Mouse (Mus musculus) ES-CJ7 (cell line): ENCODE measurements around the gene Tubb5.
A peak's percentile ranks its signal among the peaks of the same experiment; 100 is the strongest.

Experiments
- DNase-seq: peaks from one replicate; pipeline ENCODE4 v3.0.0; 2011; ENCODE audit warnings: low read depth, low spot score

Gene Tubb5

GRCm38 (mm10) chr17:35838122-35838544 is at the start of gene Tubb5:
TSS of gene Tubb5 (minus strand) at chr17:35838306.
- peak; percentile 98 for DNase-seq

- DNase-seq = peak; percentile 84
These were observed 49.6 kb upstream of the Tubb5 start for GRCm38 (mm10) chr17:35887725-35888124.

- DNase-seq = no peak
These were observed 45.7 kb upstream of the Tubb5 start for GRCm38 (mm10) chr17:35883777-35884176.

GRCm38 (mm10) chr17:35882924-35883323 is 44.8 kb upstream of the Tubb5 start:
- no peak for DNase-seq

- peak; percentile 96 for DNase-seq
These were observed 41.3 kb upstream of the Tubb5 start, which contains the start of gene Dhx16 for GRCm38 (mm10) chr17:35879245-35880057. TSS of gene Dhx16 (plus strand) at chr17:35879819.

- DNase-seq = no peak
These were observed 36.6 kb upstream of the Tubb5 start for GRCm38 (mm10) chr17:35874721-35875120.

- peak; percentile 82 for DNase-seq
These were observed 35.8 kb upstream of the Tubb5 start for GRCm38 (mm10) chr17:35873774-35874519.

GRCm38 (mm10) chr17:35870884-35871696 is 33.0 kb upstream of the Tubb5 start:
- DNase-seq = peak; percentile 81

- peak; percentile 86 for DNase-seq
These were observed 32.2 kb upstream of the Tubb5 start for GRCm38 (mm10) chr17:35870151-35870883.

GRCm38 (mm10) chr17:35869346-35870067 is 31.4 kb upstream of the Tubb5 start:
- DNase-seq = peak; percentile 95

GRCm38 (mm10) chr17:35868961-35869345 is 30.8 kb upstream of the Tubb5 start:
- DNase-seq = no peak

- no peak for DNase-seq
These were observed 30.2 kb upstream of the Tubb5 start for GRCm38 (mm10) chr17:35868165-35868820.

GRCm38 (mm10) chr17:35866911-35867890 is 29.1 kb upstream of the Tubb5 start:
- peak; percentile 61 for DNase-seq

GRCm38 (mm10) chr17:35866281-35866831 is 28.2 kb upstream of the Tubb5 start:
- DNase-seq = no peak

GRCm38 (mm10) chr17:35865481-35866280 is 27.6 kb upstream of the Tubb5 start, which contains the start of gene Ppp1r18:
TSS of gene Ppp1r18 (plus strand) at chr17:35865593.
- peak; percentile 75 for DNase-seq

GRCm38 (mm10) chr17:35864832-35865353 is 26.8 kb upstream of the Tubb5 start:
- DNase-seq = peak; percentile 61

- DNase-seq = peak; percentile 91
These were observed 23.2 kb upstream of the Tubb5 start, which contains the start of gene Nrm for GRCm38 (mm10) chr17:35861198-35861857. TSS of gene Nrm (plus strand) at chr17:35861318.
